Mouse (Mus musculus) ES-Bruce4 (cell line): ENCODE measurements at regions not wholly inside any gene's neighbourhood (a gene's known extent, or its start where the extent isn't known, plus 50 kb on each side); places are given as distances from the start of the nearest gene placed in this dataset.

ENCODE experiments used
- H3K27ac ChIP-seq: 2 replicates; pipeline ENCODE4 v1.5.1; 2012; ENCODE audit warnings: low read length, inconsistent platforms; ENCODE audit not compliant: insufficient read depth
- H3K27me3 ChIP-seq: 2 replicates; pipeline ENCODE4 v1.6.1; 2012; ENCODE audit warnings: mild to moderate bottlenecking, low read length, inconsistent platforms; ENCODE audit not compliant: control insufficient read depth, poor library complexity, insufficient read depth, severe bottlenecking
- H3K36me3 ChIP-seq: 2 replicates; pipeline ENCODE4 v1.6.1; 2012; ENCODE audit warnings: inconsistent platforms, mild to moderate bottlenecking, low read length, moderate library complexity; ENCODE audit not compliant: control insufficient read depth, poor library complexity, insufficient read depth, severe bottlenecking
- H3K4me1 ChIP-seq: one replicate; pipeline ENCODE4 v1.8.1; 2011; ENCODE audit warnings: low read length; ENCODE audit not compliant: control insufficient read depth, insufficient read depth
- H3K4me3 ChIP-seq: 2 replicates; pipeline ENCODE4 v1.5.1; 2011; ENCODE audit warnings: low read depth, mild to moderate bottlenecking, low read length
- H3K9ac ChIP-seq: 2 replicates; pipeline ENCODE4 v1.6.1; 2012; ENCODE audit warnings: low read depth, mild to moderate bottlenecking, inconsistent platforms; ENCODE audit not compliant: poor library complexity, severe bottlenecking
- H3K9me3 ChIP-seq: replicated peaks from 2 replicates; pipeline ENCODE4 v1.6.1; 2012; ENCODE audit warnings: mild to moderate bottlenecking, low read length, inconsistent platforms; ENCODE audit not compliant: control insufficient read depth, poor library complexity, insufficient read depth, severe bottlenecking
- CTCF ChIP-seq: IDR thresholded peaks from one replicate; pipeline ENCODE4 v1.8.1; 2011; ENCODE audit warnings: low read depth, low read length
- EP300 ChIP-seq: IDR thresholded peaks from 2 replicates; pipeline ENCODE4 v1.6.1; 2011; ENCODE audit warnings: low read depth, low read length; ENCODE audit not compliant: insufficient read depth
- POLR2A ChIP-seq: IDR thresholded peaks from one replicate; pipeline ENCODE4 v1.8.1; 2011; ENCODE audit warnings: low read length; ENCODE audit not compliant: insufficient read depth

DNA sequence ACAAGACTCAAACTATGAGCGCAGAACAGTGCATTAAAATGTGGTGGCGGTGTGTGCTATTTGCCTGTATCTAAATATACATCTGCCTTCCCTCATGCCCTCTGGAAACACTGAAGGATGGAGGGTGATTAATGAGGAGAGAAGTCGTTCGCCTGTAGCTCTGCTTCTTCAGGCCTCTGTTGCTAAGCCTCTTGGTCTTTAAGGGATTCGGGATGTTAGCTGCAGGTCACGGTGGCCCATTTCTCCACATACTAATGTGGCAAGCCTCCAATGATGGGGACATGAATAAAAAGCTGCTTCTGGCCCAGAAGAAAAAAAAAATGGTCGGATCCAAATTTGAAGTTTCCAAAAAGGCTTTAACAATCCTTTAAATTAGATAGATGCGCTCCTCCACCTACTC is 137.0 kb upstream of the Btg1 start:
- Histone ChIP-seq H3K9ac (no peak overlapping the region), H3K9me3 (no peaks in the 10 kb centered on the region; the same call in 1 of the 2 replicates), H3K36me3 (no peaks in the 10 kb centered on the region), H3K4me1 (no peaks in the 10 kb centered on the region), H3K4me3 (no peak overlapping the region), H3K27ac (no peak overlapping the region), H3K27me3 (no peaks in the 10 kb centered on the region)
- TF ChIP-seq POLR2A (no peak), EP300 (no peak), CTCF (no peak)

DNA sequence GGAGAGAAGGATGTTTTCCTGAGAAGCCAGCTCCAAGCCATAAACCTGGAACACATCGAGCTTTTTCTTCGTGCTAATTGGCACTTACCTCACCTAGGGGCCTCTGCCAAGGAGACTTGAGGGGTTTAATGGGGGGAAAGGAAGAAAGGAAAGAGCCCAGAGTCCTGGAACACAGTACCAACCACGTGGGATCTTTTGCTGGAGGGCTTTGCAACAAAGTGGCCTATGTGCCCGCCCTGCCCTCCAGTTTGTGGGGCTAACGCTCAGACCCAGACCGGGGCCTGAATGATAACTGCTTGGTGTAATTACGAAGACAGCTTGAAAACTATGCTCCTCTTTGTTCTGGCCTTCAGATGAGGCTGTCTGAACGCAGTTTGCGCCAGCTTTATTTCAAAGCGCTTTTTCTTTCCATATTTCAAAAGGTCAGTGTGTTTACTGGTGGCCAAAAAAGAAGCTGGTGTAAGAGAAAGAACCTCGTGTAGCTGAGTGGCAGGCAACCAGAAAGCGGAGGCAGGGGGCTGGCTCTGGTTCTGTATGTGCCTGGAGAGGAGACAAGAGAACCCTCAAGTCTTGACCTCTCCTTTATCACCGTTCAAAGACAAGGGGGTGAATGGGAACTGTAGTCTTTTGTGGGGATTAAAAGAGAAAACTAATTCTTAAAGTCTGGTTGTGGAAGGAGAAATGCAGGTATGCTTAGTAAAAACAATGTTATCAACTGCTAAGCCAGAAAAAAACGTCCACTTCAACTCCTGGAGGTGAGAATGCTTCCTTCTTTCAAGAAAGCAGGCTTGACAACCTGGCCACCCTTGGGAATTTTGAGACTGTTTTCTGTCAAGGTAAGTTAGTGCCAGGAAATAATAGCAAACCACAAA is 136.1 kb upstream of the Btg1 start:
- no peak for TF ChIP-seq EP300
- no peak for TF ChIP-seq CTCF
- TF ChIP-seq POLR2A, result no peak
- H3K9ac ChIP-seq, result no peak overlapping the region
- H3K4me3 ChIP-seq, result no peak overlapping the region
- H3K36me3 ChIP-seq, result no peaks in the 10 kb centered on the region
- H3K4me1 ChIP-seq, result no peaks in the 10 kb centered on the region
- H3K27me3 ChIP-seq, result no peaks in the 10 kb centered on the region
- H3K9me3 ChIP-seq, result no peaks in the 10 kb centered on the region; the same call in 1 of the 2 replicates
- no peak overlapping the region for H3K27ac ChIP-seq

DNA sequence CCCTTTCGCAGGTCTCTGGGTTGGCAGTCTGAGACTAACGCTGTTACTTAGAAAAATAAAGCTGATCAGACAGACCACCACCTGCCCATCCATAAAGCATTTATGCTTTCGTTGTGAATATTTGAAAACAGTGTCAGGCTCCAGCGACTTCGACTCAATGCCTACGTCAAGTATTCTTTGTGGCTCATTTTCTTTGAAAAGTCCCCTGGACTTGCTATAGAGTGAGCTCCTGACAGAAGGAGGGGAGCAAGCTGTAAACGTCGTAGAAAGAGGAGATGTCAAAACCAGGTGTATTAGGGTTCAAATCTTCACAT is 135.5 kb upstream of the Btg1 start:
- H3K4me1 ChIP-seq, result no peaks in the 10 kb centered on the region
- no peak overlapping the region for H3K27ac ChIP-seq
- TF ChIP-seq EP300, result no peak
- no peak for TF ChIP-seq CTCF
- TF ChIP-seq POLR2A, result no peak
- H3K27me3 ChIP-seq, result no peaks in the 10 kb centered on the region
- H3K9me3 ChIP-seq, result no peaks in the 10 kb centered on the region; the same call in 1 of the 2 replicates
- no peak overlapping the region for H3K9ac ChIP-seq
- no peaks in the 10 kb centered on the region for H3K36me3 ChIP-seq
- H3K4me3 ChIP-seq, result no peak overlapping the region

DNA sequence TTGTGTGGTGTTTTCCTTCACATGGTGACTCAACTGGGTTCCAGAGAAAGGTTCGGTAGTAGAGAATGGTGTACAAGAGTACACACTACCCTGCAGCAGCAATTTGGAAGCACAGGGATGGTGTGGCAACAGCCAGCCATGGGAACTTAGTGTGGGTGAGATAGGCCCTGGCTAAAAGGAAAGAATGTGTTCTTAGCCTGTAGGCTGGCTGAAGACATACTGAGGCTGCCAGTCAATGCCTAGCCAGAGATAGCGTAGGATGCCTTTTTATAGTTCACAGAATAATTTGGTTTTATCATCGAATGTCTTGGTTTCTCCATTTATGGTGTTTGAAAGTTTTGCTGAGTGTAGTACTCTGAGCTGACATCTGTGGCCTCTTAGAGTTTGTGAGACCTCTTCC is 130.1 kb upstream of the Btg1 start:
- TF ChIP-seq POLR2A (no peak), EP300 (no peak), CTCF (no peak)
- no peaks in the 10 kb centered on the region for H3K36me3 ChIP-seq
- no peak overlapping the region for H3K27ac ChIP-seq

DNA sequence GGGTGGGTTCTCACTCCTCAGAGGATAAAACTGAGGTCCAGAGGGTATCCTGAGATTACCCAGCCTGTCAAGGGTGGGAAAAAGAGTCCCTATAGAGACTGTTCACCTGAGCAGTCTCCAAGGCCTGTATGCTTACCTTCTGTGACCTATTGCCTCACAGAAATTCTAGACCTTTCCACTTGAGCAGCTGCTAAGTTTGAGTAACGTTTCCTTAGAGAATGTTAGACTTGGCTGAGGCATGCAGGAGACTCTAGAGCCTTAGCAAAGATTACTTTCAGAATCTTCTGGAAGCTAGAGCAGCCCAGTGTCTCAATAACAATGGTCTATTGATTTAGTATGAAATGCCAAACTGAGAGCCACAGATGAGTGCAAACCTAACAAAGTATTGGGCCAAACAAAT is 123.1 kb upstream of the Btg1 start:
- Histone ChIP-seq H3K9ac (no peak overlapping the region), H3K27ac (no peak overlapping the region), H3K4me3 (no peak overlapping the region), H3K4me1 (no peaks in the 10 kb centered on the region), H3K27me3 (no peaks in the 10 kb centered on the region), H3K9me3 (no peaks in the 10 kb centered on the region; the same call in 1 of the 2 replicates), H3K36me3 (no peaks in the 10 kb centered on the region)
- TF ChIP-seq EP300 (no peak), CTCF (no peak), POLR2A (no peak)

More for the DNA sequence above, 130.1 kb upstream of the Btg1 start:
- Histone ChIP-seq H3K4me3 (no peak overlapping the region), H3K9ac (no peak overlapping the region), H3K27me3 (no peaks in the 10 kb centered on the region), H3K4me1 (no peaks in the 10 kb centered on the region), H3K9me3 (no peaks in the 10 kb centered on the region)

DNA sequence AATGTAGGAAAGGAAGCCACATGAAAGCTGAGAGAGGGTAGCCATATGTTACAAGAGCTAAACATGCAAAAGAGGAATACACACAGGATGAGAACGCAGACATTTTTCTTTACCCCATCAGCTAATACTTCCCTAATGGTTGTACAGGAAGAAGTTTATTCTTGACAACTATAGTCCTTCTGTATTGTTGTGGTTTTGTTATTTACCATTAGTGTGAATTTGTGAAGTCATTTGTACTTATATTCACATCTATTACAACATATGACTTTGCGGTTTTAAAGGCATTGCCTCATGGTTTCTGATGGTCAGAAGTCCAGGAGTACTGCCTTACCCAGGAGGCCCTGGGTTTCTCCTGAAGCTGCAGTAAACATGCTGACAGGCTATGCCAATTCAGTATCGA is 120.1 kb upstream of the Btg1 start:
- H3K9me3 ChIP-seq, result no peaks in the 10 kb centered on the region; the same call in 1 of the 2 replicates

More for the DNA sequence above, 120.1 kb upstream of the Btg1 start:
- Histone ChIP-seq H3K4me3 (no peak overlapping the region), H3K27ac (no peak overlapping the region), H3K27me3 (no peaks in the 10 kb centered on the region), H3K9ac (no peak overlapping the region), H3K4me1 (no peaks in the 10 kb centered on the region), H3K36me3 (no peaks in the 10 kb centered on the region)
- no peak for TF ChIP-seq CTCF
- no peak for TF ChIP-seq POLR2A
- TF ChIP-seq EP300, result no peak
